Mouse (Mus musculus): ENCODE measurements around the gene Nemp1.

The Nemp1 gene

DNA sequence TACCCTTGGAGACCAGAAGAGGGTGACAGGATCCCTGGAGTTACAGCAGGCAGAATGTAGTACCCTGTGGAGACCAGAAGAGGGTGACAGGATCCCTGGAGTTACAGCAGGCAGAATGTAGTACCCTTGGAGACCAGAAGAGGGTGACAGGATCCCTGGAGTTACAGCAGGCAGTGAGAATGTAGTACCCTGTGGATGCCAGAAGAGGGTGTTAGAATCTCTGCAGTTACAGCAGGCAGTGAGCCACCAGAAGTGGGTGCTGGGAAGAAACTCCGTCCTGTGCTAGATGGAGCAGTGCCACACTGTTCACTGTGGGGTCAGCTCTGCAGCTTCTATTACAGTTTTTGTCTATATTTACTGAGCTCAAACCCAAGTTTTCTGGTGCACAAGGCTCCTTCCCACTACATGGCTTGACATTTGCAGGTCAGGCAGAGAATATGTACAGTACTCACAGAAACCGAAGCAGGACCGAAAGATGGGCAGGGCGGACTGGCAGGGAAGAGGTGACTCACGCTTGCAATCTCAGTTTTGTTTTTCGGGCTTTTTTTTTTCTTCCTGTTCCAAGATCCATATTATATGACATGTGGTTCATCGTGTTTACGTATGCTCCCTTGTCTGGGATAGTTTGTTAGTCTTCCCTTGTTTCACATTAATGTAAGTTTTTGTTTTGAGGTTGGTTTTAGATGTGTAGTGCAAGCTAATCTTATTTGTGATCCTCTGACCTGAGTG, 8.3 kb downstream of the Nemp1 start:
- DNase-seq (ENCODE audit: low read depth, low spot score), result peak; percentile 89

DNA sequence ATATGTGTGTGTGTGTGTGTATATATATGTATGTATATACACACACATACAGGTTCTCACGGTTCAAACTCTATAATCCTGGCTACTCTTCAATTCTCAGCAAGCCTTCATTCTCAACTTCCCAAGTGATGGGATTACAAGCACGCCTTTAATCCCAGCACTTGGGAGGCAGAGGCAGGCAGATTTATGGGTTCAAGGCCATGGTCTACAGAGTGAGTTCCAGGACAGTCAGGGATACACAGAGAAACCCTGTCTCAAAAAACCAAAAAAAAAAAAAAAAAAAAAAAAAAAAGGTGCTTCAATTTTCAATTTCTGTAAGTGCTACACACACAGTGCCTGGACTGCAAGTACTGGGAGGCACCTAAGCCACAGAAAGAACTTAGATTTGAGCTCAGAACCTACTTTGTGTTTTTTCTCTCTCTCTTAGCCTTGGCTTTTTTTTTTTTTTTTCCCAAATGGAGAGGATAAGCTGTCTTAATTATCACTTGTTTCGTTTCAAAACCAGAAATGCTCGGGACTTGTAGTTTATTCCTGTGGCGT, 9.2 kb downstream of the Nemp1 start:
- no peak for DNase-seq (ENCODE audit: low read depth, low spot score)

DNA sequence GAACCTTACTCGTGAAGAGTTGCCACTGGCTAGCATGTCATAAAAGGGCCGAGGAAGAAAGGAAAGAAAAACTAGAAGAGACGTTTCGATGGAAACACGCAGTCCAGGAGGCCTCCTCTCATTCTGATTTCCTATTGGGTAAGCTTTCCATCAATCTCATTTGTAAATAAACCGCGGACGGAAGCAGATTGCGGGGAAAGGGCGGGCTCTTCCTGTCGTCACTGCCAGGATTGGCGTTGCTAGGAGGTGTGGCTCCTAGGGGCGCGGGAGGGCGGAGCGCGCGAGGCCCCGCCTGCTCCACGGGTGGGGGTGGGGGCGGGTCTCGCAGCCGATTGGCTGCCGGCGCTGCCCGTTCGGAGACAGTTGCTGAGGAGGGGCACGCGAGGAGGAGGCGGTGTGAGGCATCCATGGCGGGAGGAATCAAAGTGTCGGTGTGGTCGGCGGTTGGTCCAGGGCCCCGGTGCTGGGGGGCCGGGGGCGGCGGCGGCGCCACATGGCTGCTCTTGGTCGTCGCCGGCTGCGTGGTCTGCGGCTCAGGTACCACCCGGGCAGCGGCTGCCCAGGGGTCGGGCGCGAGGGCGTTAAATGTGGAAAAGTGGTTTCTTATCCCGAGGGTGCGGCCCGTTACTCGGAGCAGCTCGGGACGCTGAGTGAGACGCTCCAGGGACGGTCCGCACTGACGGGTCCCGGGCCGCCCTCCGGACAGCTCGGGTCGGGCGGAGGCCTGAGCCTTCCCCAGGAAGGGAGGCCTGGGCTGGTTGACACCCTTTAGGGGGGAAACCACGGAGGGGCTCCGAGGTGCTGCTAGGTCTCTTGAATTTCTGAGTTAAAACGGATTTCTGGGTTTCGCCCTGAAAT, 10.2 kb downstream of the Nemp1 start:
- DNase-seq (ENCODE audit: low read depth, low spot score), result peak; percentile 99

DNA sequence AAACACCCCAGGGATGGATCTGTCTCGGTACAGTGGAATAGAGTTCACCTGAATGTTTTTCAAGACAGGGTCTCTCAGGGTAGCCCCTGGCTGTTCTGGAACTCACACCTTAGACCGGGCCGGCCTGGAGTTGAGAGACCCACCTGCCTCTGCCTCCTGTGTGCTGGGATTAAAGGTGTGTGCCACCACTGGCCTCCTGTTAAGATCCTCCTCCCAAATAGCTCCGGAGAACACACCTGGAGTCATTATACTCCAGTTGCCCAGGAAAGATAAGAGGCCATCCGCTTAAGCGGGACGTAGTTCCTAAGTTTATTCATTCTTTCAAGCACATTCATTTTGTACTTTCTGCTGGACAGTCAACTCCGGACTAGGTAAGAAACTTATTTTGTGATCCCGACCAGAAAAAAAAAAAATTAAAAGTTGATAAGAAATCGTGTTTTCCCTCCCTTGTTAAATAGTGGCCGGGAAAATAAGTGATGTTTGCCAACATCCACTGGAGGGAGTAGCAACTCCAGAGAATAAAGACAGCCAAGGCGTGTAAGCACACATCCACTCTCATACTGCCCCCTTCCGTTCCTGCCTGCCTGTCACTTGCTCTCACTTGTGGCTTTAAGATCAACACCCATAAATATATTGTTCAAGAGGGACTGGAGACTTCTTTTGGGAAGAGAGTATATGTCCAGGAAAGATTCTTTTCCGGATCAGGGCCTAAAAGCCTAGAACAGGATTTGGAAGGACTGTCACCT, 11.1 kb downstream of the Nemp1 start:
- DNase-seq (ENCODE audit: low read depth, low spot score), result peak; percentile 88

DNA sequence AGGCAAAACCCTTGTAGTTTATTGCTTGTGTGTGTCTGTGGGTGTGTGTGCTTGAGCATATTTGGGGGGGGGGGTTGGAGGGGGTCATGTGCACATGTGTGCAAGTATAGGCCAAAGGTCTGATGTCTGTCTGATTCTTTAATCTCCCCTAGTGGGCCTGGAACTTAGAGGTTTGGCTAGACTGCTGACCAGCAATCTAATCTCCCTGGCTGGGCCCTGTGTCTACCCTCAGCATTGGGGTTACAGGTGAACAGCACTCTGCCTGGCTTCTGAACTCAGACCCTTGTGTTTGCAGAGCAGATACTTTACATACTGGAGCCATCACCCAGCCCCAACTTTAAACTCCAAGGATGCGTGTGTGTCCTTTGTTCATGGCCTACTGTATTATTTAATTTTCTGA, 12.5 kb downstream of the Nemp1 start:
- no peak for DNase-seq (ENCODE audit: low read depth, low spot score)

DNA sequence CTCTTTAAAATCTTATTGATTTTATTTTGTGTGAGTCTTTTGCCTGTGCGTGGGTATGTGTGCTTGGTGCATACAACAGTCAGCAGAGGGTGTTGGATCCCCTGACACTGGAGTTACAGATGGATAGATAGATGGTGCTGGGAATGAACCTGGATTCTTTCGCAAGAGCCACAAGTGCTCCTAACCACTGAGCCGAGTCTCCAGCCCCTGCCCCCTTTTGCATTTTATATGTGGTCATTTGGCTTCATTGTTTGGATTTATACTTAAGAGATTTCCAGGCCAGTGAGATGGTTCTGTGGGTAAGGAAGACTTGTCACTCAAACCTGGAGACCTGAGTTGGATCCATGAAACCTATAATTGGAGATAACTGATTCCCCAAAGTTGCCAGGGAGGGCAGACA, 13.2 kb downstream of the Nemp1 start:
- no peak for DNase-seq (ENCODE audit: low read depth, low spot score)

DNA sequence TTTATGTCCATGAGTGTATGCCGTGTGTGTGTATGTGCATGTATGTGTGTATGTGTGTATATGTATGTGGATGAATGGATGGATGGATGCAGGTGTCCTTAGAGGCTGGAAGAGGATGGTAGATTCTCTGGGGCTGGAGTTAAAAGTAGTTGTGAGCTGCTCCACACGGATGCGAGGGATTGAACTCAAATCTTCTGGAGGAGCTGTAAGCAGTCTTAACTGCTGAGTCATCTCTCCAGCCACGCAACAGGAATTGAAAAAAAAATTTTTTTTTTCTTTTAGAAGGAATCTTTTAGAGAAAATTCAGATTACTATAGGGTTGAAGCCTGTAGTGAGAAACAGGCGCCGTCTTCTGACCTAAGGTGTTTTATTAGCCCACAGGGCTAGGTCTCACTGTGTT, 16.2 kb downstream of the Nemp1 start:
- no peak for DNase-seq (ENCODE audit: low read depth, low spot score)

DNA sequence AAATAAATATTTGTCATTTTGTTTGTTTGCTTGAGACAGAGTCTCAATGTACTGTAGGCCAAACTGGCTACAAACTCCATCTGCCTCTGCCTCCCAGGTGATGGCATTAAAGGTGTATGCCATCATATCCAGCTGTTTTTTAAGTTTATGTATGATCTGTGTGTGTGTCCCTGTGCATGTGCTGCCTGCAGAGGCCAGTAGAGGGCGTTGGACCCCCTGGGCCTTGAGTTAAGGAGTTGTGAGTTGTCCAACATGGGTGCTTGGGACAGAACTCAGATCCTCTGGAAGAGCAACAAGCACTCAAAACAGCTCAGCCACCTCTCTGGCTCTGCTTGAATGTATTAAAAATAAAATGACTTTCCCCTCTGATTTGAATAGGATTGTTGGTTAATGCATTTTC, 24.4 kb downstream of the Nemp1 start:
- peak; percentile 63 for DNase-seq (ENCODE audit: low read depth, low spot score)

DNA sequence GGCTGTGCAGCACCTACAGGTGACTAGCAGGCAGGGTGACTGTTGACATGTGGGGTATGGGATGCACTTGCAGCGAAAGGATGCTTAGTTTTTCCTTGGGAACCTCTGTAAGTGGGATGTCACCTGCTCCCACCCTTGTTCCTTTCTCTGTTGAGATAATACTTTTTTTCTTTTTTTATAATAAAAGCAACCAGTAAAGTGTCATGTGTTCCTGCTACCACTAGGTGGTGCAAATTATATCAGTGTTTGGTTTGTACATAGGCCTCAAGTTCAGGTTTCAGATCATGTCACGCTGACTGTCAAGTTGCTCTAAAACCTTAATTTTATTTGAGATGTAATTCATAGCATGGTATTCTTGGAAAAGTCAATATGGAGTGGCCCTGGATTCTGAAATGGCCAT, 27.9 kb downstream of the Nemp1 start:
- no peak for DNase-seq (ENCODE audit: low read depth, low spot score)

DNA sequence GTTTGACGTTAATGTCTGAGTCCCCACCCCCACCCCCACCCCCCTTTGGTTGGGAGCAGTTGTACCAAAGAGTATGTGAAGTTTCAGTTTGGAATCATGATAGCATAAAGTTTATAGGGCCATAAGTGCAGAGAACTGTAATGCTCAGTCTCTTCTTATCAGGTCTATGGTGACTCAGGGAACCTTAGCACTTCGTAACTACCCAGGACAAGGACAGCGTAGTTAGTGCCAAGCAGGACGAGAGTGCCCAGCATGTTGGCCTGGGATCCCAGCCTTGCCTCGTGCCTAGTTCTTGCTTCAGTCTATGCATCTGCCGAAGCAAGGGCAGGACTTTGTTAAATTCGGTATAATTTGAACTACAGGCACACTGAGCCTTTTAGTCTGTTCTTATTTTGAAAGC, 29.1 kb downstream of the Nemp1 start:
- DNase-seq (ENCODE audit: low read depth, low spot score), result no peak

DNA sequence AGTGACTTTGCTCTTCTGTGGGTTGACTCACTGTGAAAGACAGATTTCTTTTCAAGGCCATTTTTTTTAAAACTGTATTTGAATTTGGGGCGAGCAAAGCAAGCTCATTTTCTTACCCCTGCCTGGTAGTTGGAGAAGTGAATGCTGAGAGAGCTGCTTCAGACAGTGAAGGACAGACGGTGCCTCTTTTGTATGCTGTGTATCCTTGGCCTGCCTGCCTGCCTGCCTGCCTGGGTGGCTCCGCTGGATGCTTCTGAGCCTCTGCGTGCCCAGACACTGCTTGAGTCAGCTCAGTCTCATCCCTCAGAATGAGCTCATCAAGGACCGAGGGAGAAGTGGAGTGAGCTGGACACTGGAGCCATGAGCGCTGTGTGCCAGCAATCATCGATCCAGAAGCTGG, 32.3 kb downstream of the Nemp1 start:
- DNase-seq (ENCODE audit: low read depth, low spot score), result no peak

DNA sequence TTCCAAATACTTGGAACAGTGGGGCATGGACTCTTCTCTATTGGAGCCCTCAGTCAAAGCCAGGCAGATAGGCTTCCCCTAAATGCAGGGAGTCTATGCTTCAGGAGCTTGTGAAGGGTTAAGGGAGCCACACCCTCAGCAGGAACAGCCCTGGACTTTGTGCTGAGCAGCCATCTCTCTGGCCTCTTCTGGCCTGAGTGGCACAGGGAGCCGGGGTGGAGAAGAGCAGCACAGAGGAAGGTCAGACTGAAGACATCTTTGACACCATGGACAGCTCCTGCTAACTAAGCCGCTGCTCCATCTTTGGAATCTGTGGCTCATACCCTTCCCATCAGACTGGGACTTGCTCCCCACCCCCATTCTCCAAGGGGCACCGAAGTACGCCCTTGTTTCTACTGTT, 36.6 kb downstream of the Nemp1 start:
- peak; percentile 73 for DNase-seq (ENCODE audit: low read depth, low spot score)

DNA sequence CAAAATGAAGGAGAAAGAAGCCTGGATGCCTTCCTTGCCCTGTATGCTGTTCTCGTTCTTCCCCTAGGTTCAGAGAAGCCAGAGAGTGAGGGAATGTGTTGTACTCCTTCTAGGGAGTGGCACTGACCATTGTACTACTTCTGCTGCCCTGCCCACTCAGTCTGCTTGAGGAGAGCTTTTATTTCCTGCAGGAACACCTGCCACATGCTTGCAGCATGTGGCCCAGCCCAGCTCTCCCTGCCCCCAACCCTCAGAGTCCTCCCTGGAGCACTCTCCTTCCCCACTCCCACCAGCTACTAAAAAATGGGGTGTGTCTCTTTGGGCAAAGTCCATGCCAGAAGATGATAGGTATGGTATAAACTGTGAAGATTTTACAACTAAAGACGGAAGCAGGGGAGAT, 37.6 kb downstream of the Nemp1 start:
- DNase-seq (ENCODE audit: low read depth, low spot score), result no peak

DNA sequence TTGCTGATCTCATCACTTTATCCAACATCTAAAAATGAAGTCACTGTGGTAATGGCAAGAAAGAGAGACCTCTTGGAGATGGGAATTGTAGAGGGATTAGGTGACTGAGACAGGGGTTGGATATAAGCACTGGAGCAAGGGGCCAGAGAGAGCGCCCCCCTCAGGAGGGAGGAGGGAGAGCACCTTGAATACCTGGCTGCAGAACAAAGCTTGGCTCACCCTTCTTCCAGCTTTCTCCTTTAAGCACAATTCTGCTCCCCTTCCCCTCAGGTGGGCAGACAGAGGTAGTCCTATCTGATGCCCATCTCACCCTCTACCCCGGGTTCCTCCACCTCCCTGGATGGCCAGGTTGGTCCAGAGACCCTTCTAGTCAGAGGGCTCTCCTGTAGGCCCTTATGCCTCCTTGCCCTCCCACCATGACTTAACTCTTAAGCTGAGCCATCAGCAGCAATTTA, 38.1 kb downstream of the Nemp1 start, which contains the start of gene Myo1a:
TSS of gene Myo1a (plus strand) at position 405 of the 455 bp plus-strand sequence.
- DNase-seq (ENCODE audit: low read depth, low spot score), result peak; percentile 44

DNA sequence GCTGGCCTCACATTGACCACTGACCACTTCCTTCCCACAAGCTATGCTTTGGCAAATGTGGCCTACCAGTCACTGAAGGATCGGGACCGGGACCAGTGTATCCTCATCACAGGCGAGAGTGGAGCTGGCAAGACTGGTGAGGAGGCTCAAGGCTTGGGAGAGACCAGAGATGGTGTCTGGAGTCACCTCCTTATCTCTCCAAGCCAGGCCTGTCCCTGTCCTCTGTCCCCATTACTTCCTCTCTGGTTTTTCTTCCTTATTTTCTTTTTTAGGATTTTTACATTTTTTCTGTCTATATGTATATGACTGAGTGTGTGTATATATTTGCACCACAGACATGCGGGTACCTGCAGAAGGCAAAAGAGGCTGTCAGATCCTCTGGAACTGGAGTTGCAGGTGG, 39.1 kb downstream of the Nemp1 start:
- no peak for DNase-seq (ENCODE audit: low read depth, low spot score)

DNA sequence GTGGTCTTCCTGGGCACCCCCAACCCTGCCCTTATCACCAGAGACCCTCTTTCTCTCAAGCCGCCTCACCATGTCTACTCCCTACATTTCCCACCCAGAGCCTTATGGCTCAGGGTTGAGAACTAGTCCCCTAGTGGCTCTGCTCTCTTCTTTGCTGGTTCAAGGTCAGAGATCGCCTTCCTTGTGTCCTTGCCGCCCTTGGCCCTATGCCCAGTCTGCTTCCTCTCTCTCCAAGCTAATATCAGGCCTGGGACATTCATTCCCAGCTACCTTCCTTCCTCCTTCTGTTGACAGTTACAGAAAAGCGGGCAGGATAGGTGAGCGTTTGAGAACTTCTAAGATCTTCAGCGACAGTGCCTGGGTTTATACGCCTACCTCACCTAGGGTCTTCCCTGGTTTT, 41.0 kb downstream of the Nemp1 start:
- DNase-seq (ENCODE audit: low read depth, low spot score), result no peak

DNA sequence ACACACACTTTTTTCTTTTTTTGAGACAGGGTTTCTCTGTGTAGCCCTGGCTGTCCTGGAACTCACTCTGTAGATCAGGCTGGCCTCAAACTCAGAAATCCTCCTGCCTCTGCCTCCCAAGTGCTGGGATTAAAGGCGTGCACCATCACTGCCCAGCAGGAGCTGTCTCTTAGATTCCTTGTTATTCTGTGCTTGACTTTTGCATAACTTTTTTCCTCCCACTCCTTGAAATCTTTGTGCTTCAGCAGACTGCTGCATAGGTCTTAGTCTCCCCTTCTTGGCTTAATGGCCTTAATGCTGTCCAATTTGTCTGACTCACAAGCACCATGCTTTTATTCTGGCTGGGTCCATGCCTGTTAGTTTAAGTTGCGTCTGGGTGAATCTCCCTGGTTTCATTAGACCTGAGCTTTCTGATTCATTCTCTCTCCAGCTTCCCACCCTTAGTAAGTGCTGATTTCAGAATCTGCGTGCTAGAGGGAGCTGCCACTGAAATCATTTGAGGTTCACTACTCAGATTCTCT, 42.2 kb downstream of the Nemp1 start:
- no peak for DNase-seq (ENCODE audit: low read depth, low spot score)

DNA sequence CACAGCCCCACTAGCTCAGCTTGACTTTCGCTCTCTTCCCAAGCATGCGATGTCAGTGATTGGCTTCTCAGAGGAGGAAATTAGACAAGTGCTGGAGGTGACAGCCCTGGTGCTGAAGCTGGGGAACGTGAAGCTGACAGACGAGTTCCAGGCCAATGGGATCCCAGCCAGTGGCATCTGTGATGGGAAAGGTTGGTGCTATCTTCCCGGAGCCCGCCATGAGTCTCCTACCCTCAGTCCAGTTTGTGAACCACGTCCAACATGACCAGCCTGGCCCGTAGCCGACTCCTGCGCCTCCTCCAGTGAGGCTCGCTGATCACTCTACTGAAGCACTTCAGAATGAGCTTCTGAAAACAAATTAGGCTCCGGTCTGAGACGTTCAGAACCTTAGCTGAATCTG, 43.6 kb downstream of the Nemp1 start:
- no peak for DNase-seq (ENCODE audit: low read depth, low spot score)

DNA sequence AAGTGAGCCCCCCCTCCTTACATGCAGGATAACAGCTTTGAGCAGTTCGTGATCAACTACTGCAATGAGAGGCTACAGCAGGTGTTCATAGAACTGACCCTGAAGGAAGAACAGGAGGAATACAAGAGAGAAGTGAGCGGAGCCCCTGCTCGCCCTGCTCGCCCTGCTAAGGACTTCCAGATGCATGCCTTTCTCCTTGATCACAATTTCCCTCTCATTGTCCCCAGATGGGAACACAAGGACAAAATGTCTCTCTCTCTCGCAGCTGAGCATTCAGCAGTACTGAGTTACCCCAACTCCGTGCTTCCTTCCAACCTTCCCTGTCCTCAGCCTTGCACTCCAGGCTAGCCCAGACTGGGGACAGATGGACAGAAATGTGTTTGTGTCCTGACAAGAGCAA, 46.0 kb downstream of the Nemp1 start:
- DNase-seq (ENCODE audit: low read depth, low spot score), result no peak

DNA sequence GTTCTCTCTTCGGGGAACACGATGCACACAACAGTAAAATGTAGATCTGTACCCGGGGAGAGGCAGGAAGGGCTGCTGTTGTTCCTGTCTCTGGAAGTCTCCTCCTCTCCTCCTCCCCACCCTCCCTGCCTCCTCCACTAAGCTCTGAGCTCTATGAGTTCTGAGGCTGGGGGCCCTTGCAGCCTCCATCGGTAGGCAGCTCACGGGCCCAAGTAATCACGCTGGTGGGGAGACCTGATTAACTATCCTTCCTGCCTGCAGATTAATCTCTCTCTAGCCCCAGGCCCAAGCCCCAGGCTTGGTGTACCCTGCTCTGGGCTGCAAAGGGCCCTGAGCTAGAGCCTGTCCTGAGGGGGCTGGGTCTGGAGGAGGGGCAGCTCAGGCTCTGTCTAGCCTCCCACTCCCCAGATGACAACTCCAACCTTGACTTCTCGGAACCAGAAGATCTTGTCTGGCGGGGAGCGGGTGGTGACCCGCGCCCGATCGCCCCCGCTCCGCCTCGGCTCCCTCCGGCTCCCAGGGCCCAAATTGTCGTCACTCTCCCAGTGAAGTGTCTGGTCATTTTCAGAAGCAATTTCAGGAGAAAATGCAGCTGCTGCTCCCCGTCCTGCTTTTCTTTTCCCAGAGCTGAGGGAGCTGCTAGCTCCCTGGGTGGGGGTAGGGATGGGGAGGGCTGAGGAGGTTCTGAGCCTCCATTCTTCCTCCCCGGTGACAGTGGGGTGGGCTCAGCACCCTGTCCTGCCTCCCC, 55.1 kb downstream of the Nemp1 start:
- DNase-seq (ENCODE audit: low read depth, low spot score), result no peak

DNA sequence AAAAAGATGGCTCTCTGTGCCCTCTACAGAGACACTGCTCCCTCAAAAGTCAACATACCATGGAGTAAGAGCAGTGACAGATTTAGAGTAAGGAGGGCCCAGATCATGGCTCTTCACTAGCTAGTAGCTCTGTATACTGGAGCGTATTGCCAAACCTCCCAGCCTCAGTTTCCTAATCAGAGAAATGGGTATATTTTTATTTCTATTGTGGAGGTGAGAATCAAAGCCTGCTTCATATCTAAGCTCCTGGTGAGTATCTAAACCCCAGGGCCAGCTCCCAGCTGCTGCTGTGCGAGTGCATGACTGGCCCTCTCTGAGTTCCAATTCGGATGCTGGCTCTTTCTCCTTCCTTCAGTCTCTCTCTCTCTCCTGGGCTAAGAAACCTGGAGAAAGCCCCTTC, 57.5 kb downstream of the Nemp1 start, which contains the start of gene Tac2:
TSS of gene Tac2 (plus strand) at position 301 of the 400 bp plus-strand sequence.
- no peak for DNase-seq (ENCODE audit: low read depth, low spot score)
